Mouse (Mus musculus) C2C12 (cell line): ENCODE data around the gene G6pc.

ENCODE experiments used
- CEBPB ChIP-seq: IDR thresholded peaks from one replicate; pipeline ENCODE4 v1.6.1; 2011; ENCODE audit warnings: low read depth, mild to moderate bottlenecking, control low read depth, moderate library complexity
- CTCF ChIP-seq: IDR thresholded peaks from one replicate; pipeline ENCODE4 v1.5.1; 2011; ENCODE audit not compliant: control insufficient read depth, insufficient read depth, insufficient read length
- MAX ChIP-seq: IDR thresholded peaks from one replicate; pipeline ENCODE4 v1.6.1; 2011; ENCODE audit warnings: mild to moderate bottlenecking, control low read depth
- MYOD1 ChIP-seq: IDR thresholded peaks from one replicate; pipeline ENCODE4 v1.6.1; 2011; ENCODE audit warnings: low read depth; ENCODE audit not compliant: control insufficient read depth, insufficient read length

- TF ChIP-seq CTCF, result no peak
- TF ChIP-seq CEBPB, result no peak
- no peak for TF ChIP-seq MAX
- no peak for TF ChIP-seq MYOD1
Measured at GRCm38 (mm10) chr11:101353436-101353835, 13.9 kb upstream of the G6pc start.
